Mouse (Mus musculus) lung, embryonic 15.5 days (tissue): ENCODE measurements around the gene Zbed5. TPM values are rescaled to one million over a fixed set of nuclear protein-coding genes. Genes with fewer than 3 reads are reported as not detected.

Experiments used
- ATAC-seq: fragments of 200-750 bp; cut with Nextera tagmentation; 2 replicates; pipeline ENCODE4 v1.8.0; 2017; ENCODE audit warnings: moderate number of reproducible peaks, borderline replicate concordance; ENCODE audit not compliant: low FRiP score, low TSS enrichment; ENCODE audit errors: extremely low read depth
- H3K27ac ChIP-seq: fragments of 300-500 bp; sonication (generic); 2 replicates; pipeline ENCODE4 v1.5.1; 2015; ENCODE audit warnings: moderate library complexity, mild to moderate bottlenecking, inconsistent platforms
- H3K27me3 ChIP-seq: fragments of 300-500 bp; sonication (generic); 2 replicates; pipeline ENCODE4 v1.6.1; 2015; ENCODE audit warnings: inconsistent platforms
- H3K36me3 ChIP-seq: fragments of 300-500 bp; sonication (generic); 2 replicates; pipeline ENCODE4 v1.6.1; 2015; ENCODE audit warnings: inconsistent platforms
- H3K4me1 ChIP-seq: fragments of 300-500 bp; sonication (generic); 2 replicates; pipeline ENCODE4 v1.6.1; 2015; ENCODE audit warnings: inconsistent platforms
- H3K4me2 ChIP-seq: fragments of 300-500 bp; sonication (generic); 2 replicates; pipeline ENCODE4 v1.6.1; 2015; ENCODE audit warnings: inconsistent platforms, mild to moderate bottlenecking, moderate library complexity
- H3K4me3 ChIP-seq: fragments of 300-500 bp; sonication (generic); 2 replicates; pipeline ENCODE4 v1.5.1; 2015; ENCODE audit warnings: mild to moderate bottlenecking, inconsistent platforms
- H3K9ac ChIP-seq: fragments of 300-500 bp; sonication (generic); 2 replicates; pipeline ENCODE4 v1.6.1; 2015; ENCODE audit warnings: inconsistent platforms
- H3K9me3 ChIP-seq: fragments of 300-500 bp; sonication (generic); 2 replicates; pipeline ENCODE4 v1.6.1; 2016; ENCODE audit warnings: inconsistent platforms
- WGBS: fragments of 180-500 bp; shearing (Covaris S2); methylation state at CpG from one replicate; pipeline ENCODE4 v1.1.7; 2015; 5-methylcytosine and 5-hydroxymethylcytosine counted together
- polyA plus RNA-seq: library from polyadenylated mRNA; unstranded; fragments of >200 nt; fragmentation: Nextera tagmentation; extraction: Ambion mirVana; gene quantifications from 2 replicates; pipeline ENCODE4 v1.2.1, GENCODE M21; 2015

The Zbed5 gene
- 4.6 and 5.1 TPM in 2 replicates for polyA plus RNA-seq

DNA sequence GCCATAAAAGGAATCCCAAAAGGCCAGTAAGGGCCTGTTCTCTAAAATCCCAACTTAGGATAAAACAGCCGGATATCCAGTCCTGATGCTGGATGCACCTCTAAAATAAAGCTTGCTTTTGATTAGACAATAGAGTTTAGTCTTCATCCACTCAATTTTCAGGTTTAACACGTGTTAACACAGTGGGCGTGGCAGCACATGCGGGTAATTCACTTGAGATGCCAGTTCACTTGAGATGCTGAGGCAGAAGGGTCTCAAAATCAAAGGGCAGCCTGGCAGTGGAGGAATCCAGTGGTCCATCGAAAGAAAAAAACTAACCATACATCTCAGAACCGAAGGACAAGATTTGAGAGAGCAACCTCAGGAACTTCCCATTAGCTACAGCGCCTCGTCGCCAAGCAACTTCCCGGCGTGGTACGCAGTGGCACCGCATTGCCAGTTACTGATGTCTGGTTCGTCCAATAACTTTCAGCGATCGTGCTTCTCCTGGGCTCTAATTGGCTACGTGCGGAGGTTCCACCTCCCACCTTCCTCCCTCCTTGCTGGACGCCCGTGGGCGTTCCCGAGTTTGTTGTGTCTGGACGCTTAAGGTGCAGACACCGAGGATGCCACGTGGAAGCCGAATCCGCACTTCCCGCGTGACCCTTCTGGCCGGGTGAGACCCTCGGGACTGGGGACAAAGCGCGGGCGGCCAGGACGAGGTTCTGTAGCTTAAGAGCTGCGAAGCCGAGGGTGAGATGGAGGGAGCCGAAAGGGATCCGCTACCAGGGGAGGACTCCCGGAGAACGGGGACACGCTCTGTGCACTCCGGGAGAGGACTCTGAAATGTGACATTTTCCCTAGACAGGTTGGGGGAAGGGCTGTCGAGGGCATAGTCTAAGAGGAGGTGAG is at the start of gene Zbed5:
TSS of gene Zbed5 (plus strand) at position 526 of the 891 bp plus-strand sequence.
- H3K9ac ChIP-seq: peak within 1 kb of the TSS; percentile 65
- peak; percentile 100 for ATAC-seq
- no peaks in the 10 kb centered on the region for H3K36me3 ChIP-seq
- peaks cover 10% of the 10 kb centered on the region for H3K4me1 ChIP-seq
- H3K4me2 ChIP-seq: peak within 1 kb of the TSS; percentile 90
- H3K27ac ChIP-seq: no peak within 1 kb of the TSS
- H3K4me3 ChIP-seq: peak within 1 kb of the TSS; percentile 77
- no peaks in the 10 kb centered on the region for H3K9me3 ChIP-seq
- no peaks in the 10 kb centered on the region; the same call in 1 of the 2 replicates for H3K27me3 ChIP-seq
- 2% methylated on average over 44 of the region's 44 CpGs for WGBS

- Histone ChIP-seq H3K4me2 (peak within 1 kb of the TSS; percentile 57), H3K4me1 (peaks cover 6% of the 10 kb centered on the region; the same call in 1 of the 2 replicates), H3K27me3 (no peaks in the 10 kb centered on the region), H3K27ac (peak within 1 kb of the TSS; percentile 66), H3K9me3 (no peaks in the 10 kb centered on the region), H3K4me3 (peak within 1 kb of the TSS; percentile 73), H3K36me3 (peaks cover 25% of the 10 kb centered on the region), H3K9ac (peak within 1 kb of the TSS; percentile 77)
- ATAC-seq: peak; percentile 98
- 6% methylated on average over 22 of the region's 22 CpGs for WGBS
Observed at GRCm38 (mm10) chr5:129846752-129847557, 48.6 kb upstream of the Zbed5 start, which contains the start of gene Sumf2. Gene Sumf2 (plus strand): TSS chr5:129846986.

DNA sequence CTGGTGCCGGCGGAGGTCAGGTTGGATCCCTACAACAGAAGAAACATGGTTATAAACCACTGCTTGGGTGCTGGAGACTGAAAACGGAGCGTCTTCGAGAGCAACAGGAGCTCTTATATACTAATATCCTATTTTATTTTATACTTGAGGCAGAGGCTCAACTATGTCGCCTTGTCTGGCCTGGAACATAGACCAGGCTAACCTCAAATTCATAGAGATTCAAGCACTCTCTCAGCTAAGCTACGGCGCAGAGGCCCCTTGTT is 48.0 kb upstream of the Zbed5 start:
- H3K4me2 ChIP-seq: peak overlapping the region; percentile 57
- no peaks in the 10 kb centered on the region for H3K9me3 ChIP-seq
- H3K4me3 ChIP-seq: peak overlapping the region; percentile 73
- H3K27ac ChIP-seq: no peak overlapping the region
- ATAC-seq: no peak
- H3K9ac ChIP-seq: peak overlapping the region; percentile 77
- H3K36me3 ChIP-seq: peaks cover 25% of the 10 kb centered on the region
- 32% methylated on average over 8 of the region's 8 CpGs for WGBS
- H3K4me1 ChIP-seq: peaks cover 6% of the 10 kb centered on the region; the same call in 1 of the 2 replicates
- H3K27me3 ChIP-seq: no peaks in the 10 kb centered on the region

DNA sequence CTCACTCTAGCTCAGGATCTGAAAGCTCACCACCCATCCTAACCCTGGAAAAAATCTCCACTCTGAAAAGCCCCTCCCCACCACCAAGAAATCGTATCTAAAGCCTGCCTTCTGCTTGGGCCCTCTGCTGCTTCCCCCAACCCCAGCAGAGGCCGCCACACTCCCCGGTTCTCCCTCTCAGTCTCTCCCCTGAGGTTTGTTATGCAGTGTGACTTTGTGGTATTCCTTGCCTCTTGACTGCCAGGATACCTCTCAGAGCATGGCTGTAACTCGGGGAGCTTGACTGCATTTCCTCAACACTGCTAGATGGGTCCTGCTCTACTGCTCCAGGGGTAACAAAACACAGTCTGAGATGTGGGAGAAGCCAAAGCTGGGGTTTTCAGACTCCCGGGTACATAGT is 40.4 kb upstream of the Zbed5 start:
- no peak overlapping the region for H3K27ac ChIP-seq
- H3K9me3 ChIP-seq: no peaks in the 10 kb centered on the region
- H3K36me3 ChIP-seq: peaks cover 30% of the 10 kb centered on the region
- H3K4me1 ChIP-seq: no peaks in the 10 kb centered on the region
- no peak overlapping the region for H3K4me2 ChIP-seq
- ATAC-seq: no peak
- H3K27me3 ChIP-seq: no peaks in the 10 kb centered on the region
- no peak overlapping the region for H3K4me3 ChIP-seq
- no peak overlapping the region for H3K9ac ChIP-seq
- WGBS: 44% methylated on average over 5 of the region's 5 CpGs

DNA sequence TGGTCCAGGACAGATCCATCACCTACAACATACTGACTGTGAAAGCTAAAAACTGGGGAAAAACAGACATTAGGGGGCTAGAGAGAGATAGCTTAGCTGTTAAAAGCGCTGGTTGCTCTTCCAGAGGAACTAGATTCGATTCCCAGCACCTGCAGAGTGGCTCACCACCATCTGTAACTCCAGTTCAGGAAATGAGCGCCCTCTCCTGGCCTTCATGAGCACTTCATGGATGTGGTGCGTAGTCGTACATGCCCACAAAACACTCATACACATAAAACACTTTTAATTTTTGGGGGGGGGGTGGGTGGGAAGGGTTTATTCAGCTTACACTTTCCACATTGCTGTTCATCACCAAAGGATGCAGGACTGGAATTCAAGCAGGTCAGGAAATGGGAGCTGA is 39.1 kb upstream of the Zbed5 start:
- Histone ChIP-seq H3K27ac (no peak overlapping the region), H3K4me2 (no peak overlapping the region), H3K9ac (no peak overlapping the region), H3K9me3 (no peaks in the 10 kb centered on the region), H3K27me3 (no peaks in the 10 kb centered on the region), H3K36me3 (peaks cover 31% of the 10 kb centered on the region), H3K4me1 (no peaks in the 10 kb centered on the region), H3K4me3 (no peak overlapping the region)
- no peak for ATAC-seq
- 75% methylated on average over 5 of the region's 5 CpGs for WGBS

DNA sequence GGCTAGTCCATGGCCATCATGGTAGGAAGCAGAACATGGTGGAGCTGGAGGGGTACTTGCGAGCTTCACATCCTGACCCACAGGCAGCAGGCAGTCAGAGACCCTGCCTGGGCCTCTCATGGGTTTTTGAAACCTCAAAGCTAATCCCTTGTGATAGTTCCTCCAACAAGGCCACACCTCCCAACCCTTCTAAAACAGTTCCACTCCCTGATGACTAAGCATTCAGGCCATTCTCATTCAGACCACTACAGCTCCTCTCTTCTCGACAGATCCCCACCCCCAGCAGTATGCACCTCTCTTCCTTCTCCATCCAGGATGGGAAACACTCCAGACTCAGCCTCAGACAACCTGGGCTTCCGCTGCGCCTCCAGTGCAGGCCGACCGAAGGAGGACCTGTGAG is 33.2 kb upstream of the Zbed5 start:
- no peak for ATAC-seq

DNA sequence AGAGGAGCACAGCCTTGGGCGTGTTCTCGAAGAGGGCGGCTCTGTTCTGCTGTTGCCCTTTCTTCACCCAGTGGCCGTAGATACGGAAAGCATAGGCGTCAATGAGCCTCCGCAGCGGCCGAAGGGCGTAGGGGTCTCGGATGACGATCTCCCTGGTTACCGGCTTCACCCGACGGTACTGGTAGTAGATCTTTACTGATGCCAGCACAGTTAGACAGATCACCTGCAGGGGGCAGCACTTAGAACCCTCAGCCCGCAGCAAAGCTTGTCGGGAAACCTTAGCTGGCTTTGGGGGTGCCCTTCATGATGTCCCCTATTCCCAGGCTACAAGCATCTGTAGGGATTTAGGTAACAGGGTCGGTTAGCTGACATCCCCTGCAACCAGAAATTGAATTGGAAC is 31.1 kb upstream of the Zbed5 start:
- Histone ChIP-seq H3K9ac (no peak overlapping the region), H3K4me2 (no peak overlapping the region)

More for the DNA sequence above, 33.2 kb upstream of the Zbed5 start:
- peaks cover 26% of the 10 kb centered on the region for H3K36me3 ChIP-seq
- no peaks in the 10 kb centered on the region for H3K27me3 ChIP-seq
- no peak overlapping the region for H3K9ac ChIP-seq
- no peak overlapping the region for H3K4me3 ChIP-seq
- no peaks in the 10 kb centered on the region for H3K9me3 ChIP-seq
- no peak overlapping the region for H3K27ac ChIP-seq
- 94% methylated on average over 6 of the region's 6 CpGs for WGBS
- H3K4me1 ChIP-seq: no peaks in the 10 kb centered on the region
- no peak overlapping the region for H3K4me2 ChIP-seq

DNA sequence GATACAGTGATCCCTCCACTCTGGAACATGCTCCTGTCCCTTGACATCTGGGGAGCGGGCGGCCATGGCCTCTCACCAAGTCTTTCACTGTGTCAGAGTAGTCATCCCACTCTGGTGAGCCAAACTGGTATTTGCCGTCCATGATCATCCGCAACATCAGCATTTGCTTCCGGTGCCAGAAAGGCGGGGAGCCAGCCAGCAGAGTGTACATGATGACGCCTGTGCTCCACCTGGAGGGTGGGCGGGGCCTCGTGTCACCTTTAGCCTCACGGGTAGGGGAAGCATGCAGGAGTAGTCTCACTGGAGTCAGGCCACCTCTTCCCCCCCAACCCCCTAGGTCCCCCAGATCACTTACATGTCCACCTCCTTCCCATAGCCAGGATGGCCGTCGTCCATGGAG is 29.7 kb upstream of the Zbed5 start:
- Histone ChIP-seq H3K4me3 (no peak overlapping the region), H3K4me2 (no peak overlapping the region), H3K36me3 (0 out of 2 replicates have a peak, but pooled peaks cover 12% of the 10 kb centered on the region), H3K27ac (no peak overlapping the region), H3K27me3 (no peaks in the 10 kb centered on the region), H3K9ac (no peak overlapping the region), H3K9me3 (no peaks in the 10 kb centered on the region), H3K4me1 (no peaks in the 10 kb centered on the region)
- WGBS: 77% methylated on average over 12 of the region's 12 CpGs
- ATAC-seq: no peak

More for the DNA sequence above, 31.1 kb upstream of the Zbed5 start:
- no peak overlapping the region for H3K4me3 ChIP-seq
- no peaks in the 10 kb centered on the region for H3K4me1 ChIP-seq
- 0 out of 2 replicates have a peak, but pooled peaks cover 18% of the 10 kb centered on the region for H3K36me3 ChIP-seq
- no peak for ATAC-seq
- no peaks in the 10 kb centered on the region for H3K27me3 ChIP-seq
- 14% methylated on average over 18 of the region's 18 CpGs for WGBS
- no peaks in the 10 kb centered on the region for H3K9me3 ChIP-seq
- no peak overlapping the region for H3K27ac ChIP-seq

GRCm38 (mm10) chr5:129869238-129869995 is 26.1 kb upstream of the Zbed5 start:
- 88% methylated on average over 19 of the region's 19 CpGs for WGBS
- no peak for ATAC-seq
- H3K27ac ChIP-seq: no peak overlapping the region
- H3K4me1 ChIP-seq: no peaks in the 10 kb centered on the region
- no peak overlapping the region for H3K4me3 ChIP-seq
- no peak overlapping the region for H3K4me2 ChIP-seq
- no peaks in the 10 kb centered on the region for H3K36me3 ChIP-seq
- no peaks in the 10 kb centered on the region for H3K9me3 ChIP-seq
- no peaks in the 10 kb centered on the region for H3K27me3 ChIP-seq
- H3K9ac ChIP-seq: no peak overlapping the region

DNA sequence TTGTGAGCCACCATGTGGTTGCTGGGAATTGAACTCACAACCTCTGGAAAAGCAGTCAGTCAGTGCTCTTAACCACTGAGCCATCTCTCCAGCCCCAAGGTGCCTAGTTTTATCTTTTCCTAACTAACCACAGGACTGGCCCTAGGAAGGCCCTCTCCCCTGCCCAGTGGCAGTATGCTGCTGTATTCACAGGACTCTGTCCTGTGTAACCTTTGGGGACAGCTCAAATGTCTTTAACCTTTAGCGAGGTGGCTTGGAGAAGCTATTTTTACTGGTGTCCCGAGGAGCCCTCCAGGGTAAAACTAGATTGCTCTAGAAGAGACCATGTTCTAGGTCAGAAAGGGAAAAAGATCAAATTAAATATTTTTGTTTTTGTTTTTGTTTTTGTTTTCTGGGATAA is 24.3 kb upstream of the Zbed5 start:
- 88% methylated on average over 2 of the region's 2 CpGs for WGBS
- ATAC-seq: no peak

DNA sequence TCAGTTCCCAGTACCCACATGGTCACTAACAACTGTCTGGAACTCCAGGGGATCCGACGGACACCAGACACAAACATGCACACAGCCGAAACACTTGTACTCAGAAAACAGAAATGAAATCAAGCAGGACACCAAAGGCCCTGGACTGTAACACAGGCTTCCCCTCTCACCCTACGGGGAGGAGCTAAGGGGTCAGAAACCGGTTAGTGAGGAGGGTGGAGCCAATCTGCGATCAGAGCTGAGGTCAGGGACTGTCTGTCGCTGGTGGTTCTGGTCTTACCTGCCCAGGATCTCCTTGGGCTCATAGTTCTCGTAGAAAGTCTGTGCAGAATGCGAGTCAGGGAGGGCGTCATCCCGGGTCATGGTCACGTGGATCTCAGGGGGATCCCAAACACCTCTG is 21.6 kb upstream of the Zbed5 start:
- H3K36me3 ChIP-seq: no peaks in the 10 kb centered on the region
- H3K27me3 ChIP-seq: no peaks in the 10 kb centered on the region
- H3K4me2 ChIP-seq: no peak overlapping the region
- ATAC-seq: no peak
- no peak overlapping the region for H3K9ac ChIP-seq
- H3K4me3 ChIP-seq: no peak overlapping the region
- H3K27ac ChIP-seq: no peak overlapping the region
- no peaks in the 10 kb centered on the region for H3K9me3 ChIP-seq
- H3K4me1 ChIP-seq: no peaks in the 10 kb centered on the region
- 81% methylated on average over 12 of the region's 12 CpGs for WGBS

More for the DNA sequence above, 24.3 kb upstream of the Zbed5 start:
- Histone ChIP-seq H3K27ac (no peak overlapping the region), H3K4me3 (no peak overlapping the region), H3K4me2 (no peak overlapping the region), H3K4me1 (no peaks in the 10 kb centered on the region), H3K9ac (no peak overlapping the region), H3K27me3 (no peaks in the 10 kb centered on the region), H3K36me3 (no peaks in the 10 kb centered on the region), H3K9me3 (no peaks in the 10 kb centered on the region)
